Mouse (Mus musculus): ENCODE data around the gene Rsph14. TPM values are rescaled to one million over a fixed set of nuclear protein-coding genes. Genes with fewer than 3 reads are reported as not detected.

Gene Rsph14
- polyA plus RNA-seq (2012), result not detected in 2 replicates

GRCm38 (mm10) chr10:75032395-75032794, at the start of gene Rsph14:
Gene Rsph14 (minus strand): TSS chr10:75032586.
- Histone ChIP-seq H3K36me3 (ENCODE audit: control insufficient read depth) (no peaks in the 10 kb centered on the region), H3K4me1 (ENCODE audit: control insufficient read depth) (peaks cover 6% of the 10 kb centered on the region), H3K27me3 (ENCODE audit: control insufficient read depth) (peaks cover 6% of the 10 kb centered on the region), H3K4me3 (replicated peaks) (no peak within 1 kb of the TSS), H3K9me3 (ENCODE audit: control insufficient read depth, low read length) (no peaks in the 10 kb centered on the region)
- TF ChIP-seq TAL1 (IDR thresholded peaks at IDR 0.05; ENCODE audit: low read length) (no peak), GATA1 (IDR thresholded peaks at IDR 0.05; ENCODE audit: low read length) (no peak)

GRCm38 (mm10) chr10:75078174-75079128, 46.1 kb upstream of the Rsph14 start:
- no peaks in the 10 kb centered on the region for H3K36me3 ChIP-seq (ENCODE audit: control insufficient read depth)
- H3K4me1 ChIP-seq (ENCODE audit: control insufficient read depth), result no peaks in the 10 kb centered on the region
- H3K4me3 ChIP-seq (replicated peaks), result no peak overlapping the region
- no peaks in the 10 kb centered on the region for H3K9me3 ChIP-seq (ENCODE audit: control insufficient read depth, low read length)
- H3K27me3 ChIP-seq (ENCODE audit: control insufficient read depth), result no peaks in the 10 kb centered on the region
- no peak for TF ChIP-seq TAL1 (IDR thresholded peaks at IDR 0.05; ENCODE audit: low read length)
- no peak for TF ChIP-seq GATA1 (IDR thresholded peaks at IDR 0.05; ENCODE audit: low read length)

DNA sequence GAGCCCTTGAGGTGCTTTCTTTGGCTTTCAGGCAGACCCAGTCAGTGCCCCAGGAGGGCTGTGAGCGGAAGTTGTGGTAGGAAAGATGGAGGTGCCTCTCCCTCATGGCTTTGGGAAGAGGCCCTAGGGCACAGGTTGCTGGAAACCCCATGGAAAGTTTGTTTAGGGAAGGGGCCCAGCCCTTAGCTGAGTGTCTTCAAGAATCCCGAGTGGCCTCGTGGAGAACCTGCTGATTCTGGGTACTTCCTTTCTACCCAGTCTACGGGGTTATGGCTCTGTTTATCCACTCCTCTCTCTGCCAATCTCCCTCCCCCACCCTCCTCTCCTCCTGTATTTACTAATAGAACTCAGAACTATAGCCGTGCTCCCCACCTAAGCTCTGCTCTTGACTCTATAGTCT, 43.3 kb upstream of the Rsph14 start:
- H3K36me3 ChIP-seq (ENCODE audit: control insufficient read depth), result no peaks in the 10 kb centered on the region
- H3K27me3 ChIP-seq (ENCODE audit: control insufficient read depth), result no peaks in the 10 kb centered on the region
- H3K4me3 ChIP-seq (replicated peaks), result no peak overlapping the region
- no peaks in the 10 kb centered on the region for H3K4me1 ChIP-seq (ENCODE audit: control insufficient read depth)
- H3K9me3 ChIP-seq (ENCODE audit: control insufficient read depth, low read length), result no peaks in the 10 kb centered on the region
- no peak for TF ChIP-seq TAL1 (IDR thresholded peaks at IDR 0.05; ENCODE audit: low read length)
- no peak for TF ChIP-seq GATA1 (IDR thresholded peaks at IDR 0.05; ENCODE audit: low read length)

GRCm38 (mm10) chr10:75070281-75070976, 38.0 kb upstream of the Rsph14 start:
- Histone ChIP-seq H3K4me3 (replicated peaks) (no peak overlapping the region), H3K9me3 (ENCODE audit: control insufficient read depth, low read length) (no peaks in the 10 kb centered on the region), H3K36me3 (ENCODE audit: control insufficient read depth) (no peaks in the 10 kb centered on the region), H3K4me1 (ENCODE audit: control insufficient read depth) (no peaks in the 10 kb centered on the region), H3K27me3 (ENCODE audit: control insufficient read depth) (no peaks in the 10 kb centered on the region)
- TF ChIP-seq TAL1 (IDR thresholded peaks at IDR 0.05; ENCODE audit: low read length) (no peak), GATA1 (IDR thresholded peaks at IDR 0.05; ENCODE audit: low read length) (no peak)

DNA sequence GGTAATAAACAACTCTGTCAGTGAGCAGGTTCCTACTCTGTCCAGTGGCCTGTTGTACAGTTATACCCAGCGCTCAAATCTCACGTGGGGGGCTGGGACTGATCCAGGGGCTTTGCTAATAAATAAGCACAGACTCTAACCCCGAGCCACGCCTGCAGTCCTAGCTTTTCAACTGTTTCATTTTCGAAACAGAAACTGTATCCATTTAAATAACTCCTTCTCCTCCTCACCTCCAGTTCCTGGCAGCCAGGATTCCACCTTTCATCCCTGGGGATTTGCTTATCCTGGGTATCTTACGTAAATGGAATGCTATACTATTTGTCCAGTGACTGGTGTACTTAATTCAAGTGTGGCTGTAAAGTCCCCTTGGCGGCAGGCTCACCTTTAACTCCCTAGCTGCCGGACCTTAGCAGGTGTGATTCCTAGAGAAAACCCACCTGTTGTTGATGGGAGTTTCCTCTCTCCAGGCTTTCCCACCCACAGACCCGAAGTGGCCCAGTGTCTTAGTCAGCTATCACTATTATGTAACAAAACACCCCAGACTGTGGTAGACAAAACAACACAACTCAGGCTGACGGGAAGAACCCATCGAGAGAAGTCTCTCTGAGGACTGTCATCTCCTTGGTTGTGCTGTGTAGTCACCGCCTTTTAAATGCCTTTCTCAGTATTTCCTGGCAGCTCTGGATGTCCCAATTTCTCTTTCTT, 36.4 kb upstream of the Rsph14 start:
- Histone ChIP-seq H3K4me1 (ENCODE audit: control insufficient read depth) (no peaks in the 10 kb centered on the region), H3K36me3 (ENCODE audit: control insufficient read depth) (no peaks in the 10 kb centered on the region), H3K9me3 (ENCODE audit: control insufficient read depth, low read length) (no peaks in the 10 kb centered on the region), H3K27me3 (ENCODE audit: control insufficient read depth) (peaks cover under 1% of the 10 kb centered on the region), H3K4me3 (replicated peaks) (no peak overlapping the region)
- TF ChIP-seq GATA1 (IDR thresholded peaks at IDR 0.05; ENCODE audit: low read length) (no peak), TAL1 (IDR thresholded peaks at IDR 0.05; ENCODE audit: low read length) (no peak)

DNA sequence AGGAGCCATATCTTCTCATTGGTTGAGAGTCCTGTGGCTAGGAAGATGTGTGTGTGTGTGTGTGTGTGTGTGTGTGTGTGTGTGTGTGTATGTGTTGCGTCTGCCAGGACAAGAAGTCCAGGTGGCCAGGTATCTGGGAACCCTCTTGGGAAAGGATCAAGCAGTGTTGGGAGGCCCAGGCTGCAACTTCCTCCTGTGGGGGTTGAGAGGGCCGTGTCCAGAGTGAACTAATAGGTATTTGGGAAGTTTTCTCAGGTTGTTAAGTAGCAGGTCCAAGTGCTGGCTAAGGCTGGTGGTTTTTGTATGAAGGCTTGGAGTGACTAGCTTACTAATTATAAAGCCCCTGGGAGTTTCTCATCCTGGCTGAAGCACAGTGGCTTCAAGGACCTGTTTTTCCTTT, 35.7 kb upstream of the Rsph14 start:
- Histone ChIP-seq H3K4me3 (replicated peaks) (no peak overlapping the region), H3K36me3 (ENCODE audit: control insufficient read depth) (no peaks in the 10 kb centered on the region), H3K27me3 (ENCODE audit: control insufficient read depth) (peaks cover 7% of the 10 kb centered on the region), H3K4me1 (ENCODE audit: control insufficient read depth) (no peaks in the 10 kb centered on the region; the same call in 1 of the 2 replicates), H3K9me3 (ENCODE audit: control insufficient read depth, low read length) (no peaks in the 10 kb centered on the region)
- TF ChIP-seq GATA1 (IDR thresholded peaks at IDR 0.05; ENCODE audit: low read length), result no peak
- no peak for TF ChIP-seq TAL1 (IDR thresholded peaks at IDR 0.05; ENCODE audit: low read length)

- Histone ChIP-seq H3K4me3 (replicated peaks) (no peak overlapping the region), H3K27me3 (ENCODE audit: control insufficient read depth) (peaks cover 13% of the 10 kb centered on the region), H3K9me3 (ENCODE audit: control insufficient read depth, low read length) (no peaks in the 10 kb centered on the region), H3K4me1 (ENCODE audit: control insufficient read depth) (no peaks in the 10 kb centered on the region; the same call in 1 of the 2 replicates), H3K36me3 (ENCODE audit: control insufficient read depth) (no peaks in the 10 kb centered on the region)
- TF ChIP-seq GATA1 (IDR thresholded peaks at IDR 0.05; ENCODE audit: low read length), result no peak
- no peak for TF ChIP-seq TAL1 (IDR thresholded peaks at IDR 0.05; ENCODE audit: low read length)
Observed at GRCm38 (mm10) chr10:75067446-75067845, 35.1 kb upstream of the Rsph14 start.

DNA sequence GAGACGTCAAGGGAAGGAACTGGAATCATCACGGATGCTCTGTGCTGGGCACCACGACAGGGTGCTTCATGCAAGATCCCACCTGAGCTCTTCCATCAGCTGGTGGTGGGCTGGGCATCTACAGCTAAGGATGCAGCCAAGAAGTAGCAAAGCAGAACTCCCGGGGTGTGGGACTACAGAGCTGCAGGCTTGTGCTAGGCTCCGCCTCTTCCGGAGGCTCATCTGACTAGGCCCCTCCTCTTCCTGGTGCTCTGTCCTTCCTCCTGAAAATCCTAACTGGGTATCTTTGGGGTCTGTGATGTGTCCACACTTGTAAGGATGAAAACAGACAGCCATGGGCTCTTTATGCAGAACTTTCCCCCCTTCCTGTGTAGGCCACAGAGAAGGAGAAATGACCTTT, 33.3 kb upstream of the Rsph14 start:
- Histone ChIP-seq H3K4me1 (ENCODE audit: control insufficient read depth) (peaks cover 4% of the 10 kb centered on the region), H3K36me3 (ENCODE audit: control insufficient read depth) (no peaks in the 10 kb centered on the region), H3K27me3 (ENCODE audit: control insufficient read depth) (peaks cover 31% of the 10 kb centered on the region), H3K4me3 (replicated peaks) (no peak overlapping the region), H3K9me3 (ENCODE audit: control insufficient read depth, low read length) (peaks cover 5% of the 10 kb centered on the region; the same call in 1 of the 2 replicates)
- TF ChIP-seq GATA1 (IDR thresholded peaks at IDR 0.05; ENCODE audit: low read length) (no peak), TAL1 (IDR thresholded peaks at IDR 0.05; ENCODE audit: low read length) (no peak)

Measured in erythroblast, embryonic 14.5 days (primary cell).